Mouse (Mus musculus) megakaryocyte, embryonic 14.5 days (primary cell): Measurements from ENCODE around the gene Cldn22.

Experiments
- FLI1 ChIP-seq: IDR thresholded peaks from 2 replicates; pipeline ENCODE4 v1.6.1; 2012; ENCODE audit warnings: low read length, inconsistent platforms, mixed read lengths
- GATA1 ChIP-seq: IDR thresholded peaks from 3 replicates; pipeline ENCODE4 v1.6.1; 2012; ENCODE audit warnings: mixed read lengths, low read length, inconsistent platforms, borderline replicate concordance

GRCm38 (mm10) chr8:47819034-47819433 lies 5.2 kb upstream of the Cldn22 start:
- TF ChIP-seq GATA1: no peak
- TF ChIP-seq FLI1: no peak
